8 mouse cellular contexts compared by ENCODE assay signal in the genomic region with DNA sequence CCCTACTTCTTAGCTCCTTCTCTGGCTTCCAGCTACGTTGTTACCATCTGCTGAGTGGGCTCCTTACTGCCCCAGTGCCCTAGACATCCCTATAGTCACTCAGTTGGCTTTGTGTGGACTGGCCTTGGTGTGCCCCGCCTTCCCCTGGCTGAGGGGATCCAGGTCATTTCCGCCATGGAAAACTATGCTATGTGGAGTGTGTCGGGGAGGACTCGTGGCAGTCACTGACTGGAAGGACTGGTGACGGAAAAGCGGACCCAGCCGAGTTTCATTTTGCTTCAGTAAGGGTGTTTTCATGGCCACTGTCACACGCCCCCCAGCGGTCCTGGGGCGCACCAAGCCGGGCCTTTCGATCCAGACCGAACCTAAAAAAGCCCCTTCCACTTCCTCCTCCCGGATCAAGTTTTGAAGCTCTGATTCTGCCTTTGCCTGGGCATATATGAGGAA. TPM values are rescaled to one million over a fixed set of nuclear protein-coding genes. Genes with fewer than 3 reads are reported as not detected.
DNase-seq lines count a peak whose midpoint lies in the region; ATAC-seq lines count a peak whose summit lies in the region.

No protein-coding gene starts in this region.

- H3K4me1 ChIP-seq in intestine, embryonic 16.5 days (ENCODE audit: control insufficient read depth, insufficient read depth, low read length): peaks cover 48% of the 10 kb centered on the region
- H3K4me1 ChIP-seq in limb, embryonic 15.5 days: peaks cover 56% of the 10 kb centered on the region
- H3K4me1 ChIP-seq in midbrain, embryonic 14.5 days (ENCODE audit: control insufficient read depth, insufficient read depth, low read length): peaks cover 54% of the 10 kb centered on the region

- peak; percentile 64 for ATAC-seq in intestine, embryonic 16.5 days
- peak; percentile 53; the same call in 1 of the 2 replicates for ATAC-seq in limb, embryonic 15.5 days (ENCODE audit: insufficient number of reproducible peaks, low FRiP score, low TSS enrichment, low read depth)
- peak; percentile 35 for ATAC-seq in midbrain, embryonic 14.5 days (ENCODE audit: low FRiP score, low TSS enrichment)

- H3K4me2 ChIP-seq in intestine, embryonic 16.5 days (ENCODE audit: low read depth, low read length): peak overlapping the region; percentile 90
- H3K4me2 ChIP-seq in limb, embryonic 15.5 days: peak overlapping the region; percentile 76
- peak overlapping the region; percentile 75 for H3K4me2 ChIP-seq in midbrain, embryonic 14.5 days (ENCODE audit: low read length)

- peak overlapping the region; percentile 86 for H3K4me3 ChIP-seq in intestine, embryonic 16.5 days (ENCODE audit: low read length)
- H3K4me3 ChIP-seq in limb, embryonic 15.5 days: peak overlapping the region; percentile 81
- peak overlapping the region; percentile 91 for H3K4me3 ChIP-seq in midbrain, embryonic 14.5 days (replicated peaks; ENCODE audit: low read depth, low read length)

- no peaks in the 10 kb centered on the region for H3K36me3 ChIP-seq in intestine, embryonic 16.5 days (ENCODE audit: control insufficient read depth, insufficient read depth, low read length)
- H3K36me3 ChIP-seq in limb, embryonic 15.5 days: 0 out of 2 replicates have a peak, but pooled peaks cover 4% of the 10 kb centered on the region
- H3K36me3 ChIP-seq in midbrain, embryonic 14.5 days (ENCODE audit: control insufficient read depth, insufficient read depth, low read length): no peaks in the 10 kb centered on the region

- peak overlapping the region; percentile 85 for H3K9ac ChIP-seq in intestine, embryonic 16.5 days (ENCODE audit: low read depth, low read length)
- H3K9ac ChIP-seq in limb, embryonic 15.5 days: peak overlapping the region; percentile 75; the same call in 1 of the 2 replicates
- H3K9ac ChIP-seq in midbrain, embryonic 14.5 days (replicated peaks; ENCODE audit: low read length): peak overlapping the region; percentile 81

- peak overlapping the region; percentile 82 for H3K27ac ChIP-seq in intestine, embryonic 16.5 days (ENCODE audit: low read length)
- peak overlapping the region; percentile 91 for H3K27ac ChIP-seq in limb, embryonic 15.5 days
- peak overlapping the region; percentile 91 for H3K27ac ChIP-seq in midbrain, embryonic 14.5 days (replicated peaks; ENCODE audit: low read depth, low read length)

- 4% methylated on average over 15 of the region's 15 CpGs for WGBS in intestine, embryonic 16.5 days
- WGBS in limb, embryonic 15.5 days: 4% methylated on average over 15 of the region's 15 CpGs
- 2% methylated on average over 15 of the region's 15 CpGs for WGBS in midbrain, embryonic 14.5 days

- no peaks in the 10 kb centered on the region for H3K9me3 ChIP-seq in intestine, embryonic 16.5 days (ENCODE audit: control insufficient read depth, low read length)
- no peaks in the 10 kb centered on the region for H3K9me3 ChIP-seq in limb, embryonic 15.5 days
- no peaks in the 10 kb centered on the region for H3K9me3 ChIP-seq in midbrain, embryonic 14.5 days (ENCODE audit: control insufficient read depth, low read length)

- no peaks in the 10 kb centered on the region for H3K27me3 ChIP-seq in intestine, embryonic 16.5 days (replicated peaks; ENCODE audit: control insufficient read depth, insufficient read depth, low read length)
- H3K27me3 ChIP-seq in limb, embryonic 15.5 days: no peaks in the 10 kb centered on the region
- H3K27me3 ChIP-seq in midbrain, embryonic 14.5 days (ENCODE audit: control insufficient read depth, insufficient read depth, low read length): no peaks in the 10 kb centered on the region

- peak; percentile 58 for DNase-seq in 3134 (ENCODE audit: extremely low read depth, insufficient read length, low spot score)
- DNase-seq in adrenal gland, adult (ENCODE audit: inconsistent age in 2 of 2, low spot score in 1 of 2): peak; percentile 82 to 92
- peak; percentile 72 for DNase-seq in embryo, embryonic 11 days
- DNase-seq in heart, adult 18-20 months: peak; percentile 76 to 77
- DNase-seq in midbrain, embryonic 14.5 days: peak; percentile 72
- peak; percentile 14 to 38 for DNase-seq in spleen, postnatal 14 days (ENCODE audit: low spot score in 2 of 2)

RNA-seq across cellular contexts. Expression of a gene that starts 1.3 kb away (rescaled TPM):
- total RNA-seq in heart, adult 18-20 months (2021): 10 to 100 TPM; 57.1 to 65.4 TPM
- polyA plus RNA-seq in intestine, embryonic 16.5 days (2015; fragmentation: Nextera tagmentation; extraction: Ambion mirVana): 129 and 141 TPM in 2 replicates
- 306 and 309 TPM in 2 replicates for polyA plus RNA-seq in limb, embryonic 15.5 days (2015; fragmentation: Nextera tagmentation; extraction: Ambion mirVana)
- 136 and 176 TPM in 2 replicates for polyA plus RNA-seq in midbrain, embryonic 14.5 days (2014; fragmentation: Nextera tagmentation; extraction: Ambion mirVana)

RNA-seq across cellular contexts. Expression of a gene that starts 32.9 kb away (rescaled TPM):
- not detected for total RNA-seq in heart, adult 18-20 months (2021)
- 0.09 and 0.22 TPM in 2 replicates for polyA plus RNA-seq in intestine, embryonic 16.5 days (2015; fragmentation: Nextera tagmentation; extraction: Ambion mirVana)
- 0.35 and 0.55 TPM in 2 replicates for polyA plus RNA-seq in limb, embryonic 15.5 days (2015; fragmentation: Nextera tagmentation; extraction: Ambion mirVana)
- 6.9 and 7.5 TPM in 2 replicates for polyA plus RNA-seq in midbrain, embryonic 14.5 days (2014; fragmentation: Nextera tagmentation; extraction: Ambion mirVana)

Comparison
In these comparisons a context has a peak if more than half of its experiments do, and no peak if none do; other contexts are left out.
1. Peak in every context shown above with its lines: DNase-seq, ATAC-seq, H3K4me3 ChIP-seq and H3K27ac ChIP-seq.
2. DNase-seq: peak in every context shown above with its lines; median percentile 87 in adrenal gland, adult; 76 in heart, adult 18-20 months; 72 in embryo, embryonic 11 days; 72 in midbrain, embryonic 14.5 days; 58 in 3134; 26 in spleen, postnatal 14 days.